In the genomic region with DNA sequence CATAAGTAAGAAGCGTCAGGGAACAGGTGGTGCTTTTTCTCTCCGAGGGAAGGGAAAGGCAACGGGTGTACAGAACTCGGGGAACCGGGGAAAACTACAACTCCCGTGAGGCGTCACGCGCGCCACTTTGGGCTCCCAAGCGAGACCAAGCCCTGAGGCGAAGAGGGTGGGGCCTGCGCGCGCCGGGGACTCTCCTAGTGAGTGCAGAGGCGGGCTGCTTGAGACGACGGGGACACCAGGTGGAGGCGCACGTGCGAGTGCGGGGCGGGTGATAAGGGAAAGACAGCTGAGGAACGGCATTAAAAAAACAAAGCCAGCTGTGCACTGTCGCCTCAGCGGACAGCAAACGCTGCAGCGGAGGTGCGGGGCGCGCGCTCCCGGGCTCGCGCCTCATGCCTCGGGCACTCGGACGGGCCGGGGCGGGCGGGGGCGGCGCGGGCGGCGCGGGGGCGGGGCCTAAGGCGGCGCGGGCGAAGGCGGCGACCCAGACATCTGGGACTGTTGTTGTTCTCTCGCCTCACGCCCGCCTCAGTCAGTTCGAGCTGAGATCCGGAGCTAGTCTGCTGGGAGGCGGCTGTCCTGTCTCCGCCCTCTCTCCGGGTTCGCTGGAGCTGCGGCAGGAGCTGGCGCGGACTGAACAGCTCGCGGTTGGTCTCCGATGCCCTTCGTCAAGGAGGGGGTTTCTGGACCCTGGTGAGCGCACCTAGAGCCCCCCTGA, we compare ENCODE assay signal across 8 mouse cellular contexts. TPM values are rescaled to one million over a fixed set of nuclear protein-coding genes. Genes with fewer than 3 reads are reported as not detected.
DNase-seq lines count a peak whose midpoint lies in the region; ATAC-seq lines count a peak whose summit lies in the region.

A gene (plus strand): TSS at position 237 of the 718 bp plus-strand sequence.

- H3K4me1 ChIP-seq in hindbrain, embryonic 12.5 days: peaks cover 5% of the 10 kb centered on the region; the same call in 1 of the 2 replicates

- no peaks in the 10 kb centered on the region for H3K27me3 ChIP-seq in hindbrain, embryonic 12.5 days

- H3K4me2 ChIP-seq in hindbrain, embryonic 12.5 days (replicated peaks): peak within 1 kb of the TSS; percentile 87

- peak within 1 kb of the TSS; percentile 85 for H3K4me3 ChIP-seq in hindbrain, embryonic 12.5 days

- H3K9ac ChIP-seq in hindbrain, embryonic 12.5 days: peak within 1 kb of the TSS; percentile 90

- H3K36me3 ChIP-seq in hindbrain, embryonic 12.5 days: no peaks in the 10 kb centered on the region

- DNase-seq in NIH3T3 (ENCODE audit: low read depth): peak; percentile 93
- peak; percentile 97 to 98 for DNase-seq in cerebellum, postnatal 10 days
- peak; percentile 95 for DNase-seq in frontal cortex, postnatal 10 days (ENCODE audit: low spot score in 2 of 2)
- peak; percentile 95 to 96 for DNase-seq in layer of hippocampus, postnatal 14 days (ENCODE audit: low spot score in 2 of 2)
- DNase-seq in lung, postnatal 14 days: peak; percentile 97
- peak; percentile 82 for DNase-seq in retina, adult 2 months (ENCODE audit: low read depth, low spot score)
- peak; percentile 98 to 99 for DNase-seq in thymus, postnatal 36 days

- under 1% methylated on average over 62 of the region's 72 CpGs for WGBS in hindbrain, embryonic 12.5 days

- peak; percentile 98 for ATAC-seq in hindbrain, embryonic 12.5 days (ENCODE audit: low FRiP score)

- no peaks in the 10 kb centered on the region for H3K9me3 ChIP-seq in hindbrain, embryonic 12.5 days (replicated peaks)

- H3K27ac ChIP-seq in hindbrain, embryonic 12.5 days: peak within 1 kb of the TSS; percentile 93

RNA-seq across cellular contexts. Expression of the gene that starts here (rescaled TPM):
- 11.2 and 13.0 TPM in 2 replicates for polyA plus RNA-seq in hindbrain, embryonic 12.5 days (2016; fragmentation: Nextera tagmentation; extraction: Ambion mirVana)
- 100 to 1,000 TPM; 313 to 349 TPM for total RNA-seq in layer of hippocampus, postnatal 14 days (2021)

Comparison
In these comparisons a context has a peak if more than half of its experiments do, and no peak if none do; other contexts are left out.
1. Peak in every context shown above with its lines: DNase-seq, ATAC-seq, H3K4me3 ChIP-seq and H3K27ac ChIP-seq.